Mouse (Mus musculus) heart, adult 2 months (tissue): ENCODE results near the gene Brix1.

ENCODE experiments used
- CTCF ChIP-seq: fragments of 200-600 bp; IDR thresholded peaks from 2 replicates; pipeline ENCODE4 v1.8.1; 2022; ENCODE audit warnings: antibody characterized with exemption, mild to moderate bottlenecking, moderate library complexity
- EP300 ChIP-seq: fragments of 200-500 bp; IDR thresholded peaks from 2 replicates; pipeline ENCODE4 v1.6.1; 2011; ENCODE audit warnings: low read depth, low read length, control low read depth; ENCODE audit not compliant: insufficient read depth
- POLR2A ChIP-seq: fragments of 200-500 bp; IDR thresholded peaks from 2 replicates; pipeline ENCODE4 v1.6.1; 2011; ENCODE audit warnings: mild to moderate bottlenecking, low read depth, low read length, control low read depth; ENCODE audit not compliant: insufficient read depth

DNA sequence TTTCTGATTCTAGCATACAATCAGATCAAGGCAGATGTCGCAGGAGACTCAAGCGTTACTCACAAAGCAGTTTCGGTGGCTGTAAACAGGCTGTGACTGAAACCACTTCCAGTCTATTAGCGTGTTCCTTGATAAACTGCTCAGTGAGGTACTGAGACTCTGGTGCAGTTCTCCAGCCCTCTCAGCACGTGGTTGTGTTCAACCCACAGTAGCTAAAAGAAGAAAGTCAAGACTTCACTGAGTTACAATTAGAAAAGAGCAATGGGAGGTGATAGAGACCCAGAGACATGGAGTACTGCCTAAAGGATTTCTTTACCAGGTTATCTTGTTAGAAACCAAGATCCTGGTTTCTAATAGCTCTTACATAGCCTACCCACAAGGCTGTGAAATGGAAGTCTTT lies 13.8 kb upstream of the Brix1 start:
- no peak for TF ChIP-seq POLR2A
- TF ChIP-seq CTCF, result no peak
- no peak for TF ChIP-seq EP300
